Mouse (Mus musculus) stomach, embryonic 14.5 days (tissue): ENCODE results near the gene Kif4. TPM values are rescaled to one million over a fixed set of nuclear protein-coding genes. Genes with fewer than 3 reads are reported as not detected.

Experiments
- ATAC-seq: fragments of 200-750 bp; cut with Nextera tagmentation; 2 replicates; pipeline ENCODE4 v1.8.0; 2017; ENCODE audit warnings: low read depth, moderate TSS enrichment; ENCODE audit not compliant: insufficient number of reproducible peaks, insufficient read depth, low FRiP score
- H3K27ac ChIP-seq: fragments of 300-500 bp; sonication (generic); 2 replicates; pipeline ENCODE4 v1.5.1; 2014; ENCODE audit warnings: mild to moderate bottlenecking, low read length, moderate library complexity, mixed read lengths
- H3K27me3 ChIP-seq: fragments of 300-500 bp; sonication (generic); 2 replicates; pipeline ENCODE4 v1.6.1; 2014; ENCODE audit warnings: low read length, control low read depth, mixed read lengths; ENCODE audit not compliant: control insufficient read depth, insufficient read depth
- H3K36me3 ChIP-seq: fragments of 300-500 bp; sonication (generic); 2 replicates; pipeline ENCODE4 v1.6.1; 2014; ENCODE audit warnings: mild to moderate bottlenecking, control low read depth, low read length, moderate library complexity, mixed read lengths; ENCODE audit not compliant: control insufficient read depth, insufficient read depth
- H3K4me1 ChIP-seq: fragments of 300-500 bp; sonication (generic); 2 replicates; pipeline ENCODE4 v1.6.1; 2014; ENCODE audit warnings: low read length, control low read depth, mixed read lengths; ENCODE audit not compliant: control insufficient read depth, insufficient read depth
- H3K4me2 ChIP-seq: fragments of 300-500 bp; sonication (generic); replicated peaks from 2 replicates; pipeline ENCODE4 v1.6.1; 2014; ENCODE audit warnings: low read depth, low read length, control low read depth
- H3K4me3 ChIP-seq: fragments of 300-500 bp; sonication (generic); 2 replicates; pipeline ENCODE4 v1.5.1; 2014; ENCODE audit warnings: low read depth, low read length, control low read depth
- H3K9ac ChIP-seq: fragments of 300-500 bp; sonication (generic); replicated peaks from 2 replicates; pipeline ENCODE4 v1.6.1; 2014; ENCODE audit warnings: low read depth, mild to moderate bottlenecking, control low read depth, low read length, moderate library complexity, mixed read lengths
- H3K9me3 ChIP-seq: fragments of 300-500 bp; sonication (generic); 2 replicates; pipeline ENCODE4 v1.6.1; 2016; ENCODE audit warnings: low read depth, low read length, control low read depth; ENCODE audit not compliant: control insufficient read depth
- WGBS: fragments of 180-500 bp; shearing (Covaris S2); extraction: QIAGEN DNeasy Blood & Tissue Kit; methylation state at CpG from one replicate; pipeline ENCODE4 v1.1.7; 2014; 5-methylcytosine and 5-hydroxymethylcytosine counted together
- polyA plus RNA-seq: library from polyadenylated mRNA; unstranded; fragments of >200 nt; fragmentation: Nextera tagmentation; extraction: Ambion mirVana; gene quantifications from 2 replicates; pipeline ENCODE4 v1.2.1, GENCODE M21; 2014

Kif4 gene
- polyA plus RNA-seq, 1 experiment from 2014 or later, result 30.0 TPM

GRCm38 (mm10) chrX:100625802-100626793 lies 561 bp downstream of the Kif4 start, which contains the start of gene Pdzd11:
Gene Pdzd11, minus strand, starts transcription at chrX:100626568.
- H3K27me3 ChIP-seq, result no peaks in the 10 kb centered on the region
- H3K9ac ChIP-seq, result peak within 1 kb of the TSS; percentile 50; the same call in 1 of the 2 replicates
- H3K27ac ChIP-seq, result peak within 1 kb of the TSS; percentile 69; the same call in 1 of the 2 replicates
- 20% methylated on average over 61 of the region's 62 CpGs for WGBS
- H3K4me2 ChIP-seq, result peak within 1 kb of the TSS; percentile 56
- H3K4me1 ChIP-seq, result 0 out of 2 replicates have a peak, but pooled peaks cover 4% of the 10 kb centered on the region
- ATAC-seq, result peak; percentile 100
- no peaks in the 10 kb centered on the region for H3K36me3 ChIP-seq
- peak within 1 kb of the TSS; percentile 55 for H3K4me3 ChIP-seq
- no peaks in the 10 kb centered on the region for H3K9me3 ChIP-seq

DNA sequence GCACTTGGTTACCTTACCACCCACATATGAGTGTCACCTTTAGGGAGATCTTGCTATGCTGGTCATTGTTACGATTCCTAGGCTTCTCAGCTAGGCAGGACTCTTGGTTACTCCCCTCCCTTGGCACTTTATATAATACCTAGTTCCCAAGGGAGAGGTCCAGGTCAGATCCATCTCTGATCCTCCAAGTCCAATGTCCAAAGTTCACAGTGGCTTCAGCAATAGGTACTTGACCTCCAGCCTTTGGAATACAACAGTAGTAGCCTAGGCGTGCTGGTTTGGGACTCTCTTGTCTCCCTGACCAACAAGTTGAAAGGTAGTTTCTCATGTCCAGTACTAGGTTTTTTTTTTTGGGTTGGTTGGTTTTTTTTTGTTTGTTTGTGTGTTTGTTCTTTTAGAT lies 3.5 kb downstream of the Kif4 start:
- Histone ChIP-seq H3K4me1 (0 out of 2 replicates have a peak, but pooled peaks cover 4% of the 10 kb centered on the region), H3K9ac (no peak overlapping the region), H3K4me3 (no peak overlapping the region), H3K36me3 (no peaks in the 10 kb centered on the region), H3K27ac (no peak overlapping the region), H3K27me3 (no peaks in the 10 kb centered on the region), H3K9me3 (no peaks in the 10 kb centered on the region), H3K4me2 (no peak overlapping the region)
- 90% methylated on average over 2 of the region's 2 CpGs for WGBS
- ATAC-seq, result no peak

DNA sequence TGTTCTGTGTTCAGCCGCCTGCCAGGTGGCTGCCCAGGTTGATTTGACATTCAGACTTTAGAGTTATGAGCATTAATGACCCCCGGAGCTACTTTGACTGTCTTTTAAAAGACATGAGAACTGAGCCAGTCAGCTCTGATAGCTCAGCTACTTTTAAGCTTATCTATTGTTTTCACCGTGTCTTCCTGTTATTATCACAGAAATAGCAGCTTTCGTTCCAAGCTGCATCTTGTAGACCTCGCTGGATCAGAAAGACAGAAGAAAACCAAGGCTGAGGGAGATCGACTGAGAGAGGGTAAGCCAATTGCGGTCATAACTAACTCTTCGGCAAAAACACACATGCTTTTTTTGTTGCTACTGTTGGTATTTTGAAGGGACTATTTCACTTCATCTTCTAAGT lies 12.9 kb downstream of the Kif4 start:
- WGBS, result 94% methylated on average over 8 of the region's 8 CpGs
- H3K4me1 ChIP-seq, result no peaks in the 10 kb centered on the region
- no peak overlapping the region for H3K4me3 ChIP-seq
- no peak overlapping the region for H3K27ac ChIP-seq
- H3K27me3 ChIP-seq, result no peaks in the 10 kb centered on the region
- H3K9ac ChIP-seq, result no peak overlapping the region
- no peak overlapping the region for H3K4me2 ChIP-seq
- no peaks in the 10 kb centered on the region for H3K9me3 ChIP-seq
- H3K36me3 ChIP-seq, result no peaks in the 10 kb centered on the region; the same call in 1 of the 2 replicates
- ATAC-seq, result no peak

DNA sequence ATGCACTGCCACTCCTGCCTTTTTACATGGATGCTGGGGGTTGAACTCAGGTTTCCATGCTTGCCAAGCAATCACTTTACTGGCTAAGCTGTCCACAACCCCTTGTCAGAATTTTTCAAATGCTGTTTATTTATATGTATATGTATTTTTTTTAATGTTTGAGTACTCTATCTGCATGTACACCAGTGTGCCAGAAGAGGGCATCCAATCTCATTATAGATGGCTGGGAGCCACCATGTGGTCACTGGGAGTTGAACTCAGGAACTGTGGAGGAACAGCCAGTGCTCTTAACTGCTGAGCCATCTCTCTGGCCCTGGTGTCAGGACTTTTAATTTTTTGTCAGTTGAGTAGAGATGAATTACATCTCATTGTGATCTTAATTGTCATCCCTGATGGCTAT lies 27.3 kb downstream of the Kif4 start:
- H3K36me3 ChIP-seq, result no peaks in the 10 kb centered on the region
- no peak for ATAC-seq
- no peaks in the 10 kb centered on the region for H3K27me3 ChIP-seq
- H3K9ac ChIP-seq, result no peak overlapping the region
- H3K4me2 ChIP-seq, result no peak overlapping the region
- no peaks in the 10 kb centered on the region for H3K9me3 ChIP-seq
- H3K4me3 ChIP-seq, result no peak overlapping the region
- H3K27ac ChIP-seq, result no peak overlapping the region
- no peaks in the 10 kb centered on the region for H3K4me1 ChIP-seq

DNA sequence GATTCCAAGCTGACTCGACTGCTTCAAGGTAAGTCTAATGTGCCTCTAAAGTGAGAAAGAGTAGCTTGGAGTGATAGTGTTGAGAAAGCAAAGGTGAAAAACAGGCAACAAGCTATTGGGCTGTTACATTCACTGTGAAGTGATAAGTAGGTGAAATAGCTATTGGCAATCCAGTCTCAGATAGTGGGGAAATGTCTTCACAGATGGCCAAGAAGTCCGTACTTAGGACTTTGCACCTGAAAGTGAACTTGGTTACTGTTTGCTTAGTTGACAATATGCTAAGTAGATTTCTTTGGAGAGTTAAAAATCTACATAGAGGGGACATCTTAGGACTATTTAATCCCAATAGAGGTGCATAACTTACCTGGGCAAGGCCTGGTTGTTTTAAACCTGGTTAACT lies 39.3 kb downstream of the Kif4 start:
- WGBS, result 78% methylated on average over 2 of the region's 2 CpGs
- Histone ChIP-seq H3K9me3 (no peaks in the 10 kb centered on the region), H3K27me3 (no peaks in the 10 kb centered on the region), H3K36me3 (no peaks in the 10 kb centered on the region), H3K4me1 (no peaks in the 10 kb centered on the region), H3K9ac (no peak overlapping the region), H3K4me2 (no peak overlapping the region), H3K4me3 (no peak overlapping the region), H3K27ac (no peak overlapping the region)
- ATAC-seq, result no peak

GRCm38 (mm10) chrX:100678204-100678603 lies 52.7 kb downstream of the Kif4 start:
- no peak overlapping the region for H3K4me2 ChIP-seq
- H3K27me3 ChIP-seq, result no peaks in the 10 kb centered on the region
- no peak for ATAC-seq
- no peak overlapping the region for H3K27ac ChIP-seq
- no peaks in the 10 kb centered on the region for H3K4me1 ChIP-seq
- H3K4me3 ChIP-seq, result no peak overlapping the region
- no peaks in the 10 kb centered on the region for H3K9me3 ChIP-seq
- 73% methylated on average over 3 of the region's 3 CpGs for WGBS
- H3K9ac ChIP-seq, result no peak overlapping the region
- H3K36me3 ChIP-seq, result 0 out of 2 replicates have a peak, but pooled peaks cover 2% of the 10 kb centered on the region

GRCm38 (mm10) chrX:100686527-100686926 lies 61.0 kb downstream of the Kif4 start:
- 49% methylated on average over 3 of the region's 3 CpGs for WGBS
- Histone ChIP-seq H3K4me3 (no peak overlapping the region), H3K36me3 (no peaks in the 10 kb centered on the region), H3K9ac (no peak overlapping the region), H3K4me2 (no peak overlapping the region), H3K27ac (no peak overlapping the region), H3K27me3 (no peaks in the 10 kb centered on the region), H3K4me1 (no peaks in the 10 kb centered on the region), H3K9me3 (no peaks in the 10 kb centered on the region)
- ATAC-seq, result no peak

- Histone ChIP-seq H3K27me3 (no peaks in the 10 kb centered on the region), H3K9me3 (no peaks in the 10 kb centered on the region), H3K36me3 (no peaks in the 10 kb centered on the region), H3K9ac (no peak overlapping the region), H3K4me1 (no peaks in the 10 kb centered on the region), H3K27ac (no peak overlapping the region), H3K4me2 (no peak overlapping the region), H3K4me3 (no peak overlapping the region)
- no peak for ATAC-seq
- WGBS, result 85% methylated on average over 6 of the region's 6 CpGs
Measured at GRCm38 (mm10) chrX:100687360-100688032, 62.0 kb downstream of the Kif4 start.
